Mouse (Mus musculus): ENCODE results near the gene Iqck. TPM values are rescaled to one million over a fixed set of nuclear protein-coding genes. Genes with fewer than 3 reads are reported as not detected.

Gene Iqck
- total RNA-seq (2012; rRNA removed), result 0.63 and 0.68 TPM in 2 replicates
- total RNA-seq (2014; rRNA removed), result 0.45 and 0.62 TPM in 2 replicates
- polyA plus RNA-seq (2012; ENCODE audit: insufficient read length, low read depth), result 0.39 and 0.42 TPM in 2 replicates

DNA sequence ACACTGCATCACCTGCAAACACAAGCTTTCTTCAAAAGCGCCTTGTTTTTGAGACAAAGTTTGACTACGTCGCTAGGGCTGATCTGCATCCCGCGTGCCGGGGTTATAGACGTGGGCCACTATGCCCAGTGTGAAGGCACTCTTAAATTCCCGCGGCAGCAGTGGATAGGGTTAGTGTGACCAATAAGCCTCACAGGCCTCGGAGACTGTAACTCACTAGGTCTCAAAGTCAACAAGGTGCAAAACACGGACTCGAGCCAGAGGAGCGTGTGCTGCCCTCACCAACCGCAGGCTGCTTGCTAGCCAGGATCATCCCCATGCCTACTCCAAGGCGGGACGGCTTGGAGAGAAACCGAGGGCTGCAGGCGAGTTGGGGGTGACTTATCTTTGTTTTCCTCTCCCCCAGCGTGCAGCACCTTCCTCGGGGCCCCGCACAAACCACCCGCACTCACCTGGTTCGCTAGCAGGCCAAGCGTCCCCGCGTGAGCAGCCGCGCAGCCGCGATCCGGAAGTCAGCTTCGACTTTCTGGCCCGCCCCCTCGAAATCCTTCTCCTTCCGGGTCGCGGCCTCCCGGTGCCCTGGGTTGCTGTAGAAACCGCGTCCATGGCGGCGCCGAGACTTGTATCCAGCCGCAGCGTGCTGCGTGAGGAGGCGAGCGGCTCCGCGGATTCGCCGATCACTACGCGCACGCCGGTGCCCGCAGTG lies at the start of gene Iqck:
TSS of gene Iqck (plus strand) at position 582 of the 706 bp plus-strand sequence.
- Histone ChIP-seq H3K79me2 (replicated peaks; ENCODE audit: control insufficient read depth, extremely low read depth, insufficient read depth, poor library complexity, severe bottlenecking) (peaks cover 35% of the 10 kb centered on the region), H3K4me2 (ENCODE audit: insufficient read depth, low read depth, poor library complexity, severe bottlenecking) (peak within 1 kb of the TSS; percentile 92), H3K4me1 (ENCODE audit: control insufficient read depth in 1 of 2, insufficient read depth in 2 of 2) (peaks cover 3 to 43% of the 10 kb centered on the region in 2 experiments; a peak in 2 of 4 replicates), H3K4me3 (replicated peaks in 1 of 3; ENCODE audit: low read depth in 2 of 3, low read length in 2 of 3, poor library complexity in 1 of 3) (peak within 1 kb of the TSS; percentile 94 to 97 (median 94)), H3K9me3 (replicated peaks; ENCODE audit: low read length) (no peaks in the 10 kb centered on the region), H3K9ac (ENCODE audit: insufficient read depth, low read depth) (peak within 1 kb of the TSS; percentile 82), H3K27ac (ENCODE audit: insufficient read depth, low read depth) (no peak within 1 kb of the TSS), H3K36me3 (replicated peaks in 1 of 2; ENCODE audit: control insufficient read depth in 1 of 2, insufficient read depth in 1 of 2, low read length in 1 of 2) (peaks cover 25 to 39% of the 10 kb centered on the region in 2 experiments), H3K27me3 (replicated peaks) (no peaks in the 10 kb centered on the region)
- in situ Hi-C loops (cut with MboI; ENCODE audit: low pct_ligation_motif_present, low pct_unique_long_range_greater_than_20kb, low sequenced_read_pairs), result loop anchor here (10.0 kb wide), 1 partner anchor 139 kb away; the partner anchor contains the start of gene Gprc5b
- peak; percentile 84 for DNase-seq (ENCODE audit: extremely low read depth)
- TF ChIP-seq CHD1 (IDR thresholded peaks at IDR 0.05; ENCODE audit: low read depth, low read length), result no peak
- TF ChIP-seq MAZ (IDR thresholded peaks at IDR 0.05; ENCODE audit: low read depth, low read length), result peak; percentile 46; the same call in 1 of the 2 replicates
- peak; percentile 94 for TF ChIP-seq NELFE (IDR thresholded peaks at IDR 0.05; ENCODE audit: low read depth, low read length)
- no peak for TF ChIP-seq USF2 (conservative IDR thresholded peaks at IDR 0.05; ENCODE audit: low read depth, low read length)
- peak; percentile 69; the same call in 1 of the 2 replicates for TF ChIP-seq POLR2AphosphoS2 (IDR thresholded peaks at IDR 0.05; ENCODE audit: low read depth, low read length)
- TF ChIP-seq MAX (IDR thresholded peaks at IDR 0.05; ENCODE audit: low read length), result no peak
- no peak for TF ChIP-seq MYC (IDR thresholded peaks at IDR 0.05; ENCODE audit: low read depth, low read length)
- no peak for TF ChIP-seq TBP (conservative IDR thresholded peaks at IDR 0.05; ENCODE audit: low read depth, low read length)
- no peak for TF ChIP-seq ETS1 (conservative IDR thresholded peaks at IDR 0.05; ENCODE audit: low read depth, low read length)
- peak; percentile 94 for TF ChIP-seq POLR2A (IDR thresholded peaks at IDR 0.05; ENCODE audit: low read depth, low read length)
- no peak for TF ChIP-seq RCOR1 (conservative IDR thresholded peaks at IDR 0.05; ENCODE audit: low read depth, low read length)
- TF ChIP-seq NRF1 (IDR thresholded peaks at IDR 0.05; ENCODE audit: low read depth, low read length), result peak; percentile 69
- no peak for TF ChIP-seq PAX5 (IDR thresholded peaks at IDR 0.05; ENCODE audit: low read length)
- peak; percentile 91 for TF ChIP-seq CHD2 (IDR thresholded peaks at IDR 0.05; ENCODE audit: low read length)
- TF ChIP-seq BHLHE40 (IDR thresholded peaks at IDR 0.05; ENCODE audit: low read depth, low read length), result peak; percentile 48
- TF ChIP-seq KAT2A (IDR thresholded peaks at IDR 0.05; ENCODE audit: insufficient replicate concordance, low read length), result peak; percentile 82; the same call in 1 of the 2 replicates
- 0 out of 2 replicates have a peak, but pooled peaks have one; percentile 34 for TF ChIP-seq MEF2A (IDR thresholded peaks at IDR 0.05; ENCODE audit: borderline replicate concordance, low read depth, low read length)
- peak; percentile 92 for TF ChIP-seq ELF1 (IDR thresholded peaks at IDR 0.05; ENCODE audit: low read depth, low read length)
- peak; percentile 99 for TF ChIP-seq SIN3A (IDR thresholded peaks at IDR 0.05; ENCODE audit: low read length)
- no peak for TF ChIP-seq EP300 (IDR thresholded peaks at IDR 0.05; ENCODE audit: low read length)
- TF ChIP-seq TCF12 (IDR thresholded peaks at IDR 0.05; ENCODE audit: low read depth, low read length), result peak; percentile 70
- no peak for TF ChIP-seq MAFK (IDR thresholded peaks at IDR 0.05; ENCODE audit: insufficient replicate concordance, low read length)
- TF ChIP-seq ZNF384 (IDR thresholded peaks at IDR 0.05; ENCODE audit: low read depth, low read length), result no peak
- no peak for TF ChIP-seq JUN (IDR thresholded peaks at IDR 0.05; ENCODE audit: insufficient read depth, low read depth, low read length)
- peak; percentile 99 for TF ChIP-seq MXI1 (IDR thresholded peaks at IDR 0.05; ENCODE audit: low read depth, low read length)
- TF ChIP-seq CTCF (conservative IDR thresholded peaks at IDR 0.05 in 1 of 2, IDR thresholded peaks at IDR 0.05 in 1 of 2; ENCODE audit: low read depth in 2 of 2, low read length in 2 of 2), result no peak
- peak; percentile 89 for TF ChIP-seq HCFC1 (IDR thresholded peaks at IDR 0.05; ENCODE audit: low read depth, low read length)
- no peak; the same call in 1 of the 2 replicates for TF ChIP-seq E2F4 (IDR thresholded peaks at IDR 0.05; ENCODE audit: insufficient replicate concordance, low read depth, low read length)
- no peak for TF ChIP-seq ZKSCAN1 (IDR thresholded peaks at IDR 0.05; ENCODE audit: borderline replicate concordance, low read depth, low read length)
- no peak for TF ChIP-seq UBTF (IDR thresholded peaks at IDR 0.05; ENCODE audit: low read depth, low read length)
- peak; percentile 48; the same call in 1 of the 2 replicates for TF ChIP-seq ZMIZ1 (IDR thresholded peaks at IDR 0.05; ENCODE audit: low read depth, low read length)
- no peak for TF ChIP-seq JUND (conservative IDR thresholded peaks at IDR 0.05; ENCODE audit: low read depth, low read length)
- no peak for TF ChIP-seq RAD21 (IDR thresholded peaks at IDR 0.05; ENCODE audit: low read depth, low read length)
- no peak for TF ChIP-seq ZC3H11A (IDR thresholded peaks at IDR 0.05; ENCODE audit: low read depth, low read length)
- TF ChIP-seq USF1 (IDR thresholded peaks at IDR 0.05; ENCODE audit: low read depth, low read length), result no peak
- TF ChIP-seq GABPA (IDR thresholded peaks at IDR 0.05; ENCODE audit: insufficient replicate concordance, low read depth, low read length), result no peak; the same call in 1 of the 2 replicates
- peak; percentile 64 for TF ChIP-seq IRF4 (IDR thresholded peaks at IDR 0.05; ENCODE audit: low read depth, low read length)
- TF ChIP-seq SMC3 (IDR thresholded peaks at IDR 0.05; ENCODE audit: low read depth, low read length), result no peak
- dilution Hi-C loops (cut with MboI; ENCODE audit: extremely low pct_ligation_motif_present, extremely low pct_unique_long_range_greater_than_20kb, low sequenced_read_pairs), result no loop called here
